Mouse (Mus musculus) telencephalon, adult 2 months (tissue): ENCODE measurements at regions not wholly inside any gene's neighbourhood (a gene's known extent, or its start where the extent isn't known, plus 50 kb on each side); places are given as distances from the start of the nearest gene placed in this dataset.

Experiments used
- DNase-seq: peaks from one replicate; pipeline ENCODE4 v3.0.0-alpha.2; 2011; ENCODE audit warnings: low read depth, low spot score

GRCm38 (mm10) chr14:99712624-99713023, 414.1 kb downstream of the Klf5 start:
- DNase-seq, result peak; percentile 65

GRCm38 (mm10) chr14:99713069-99713830, 414.8 kb downstream of the Klf5 start:
- DNase-seq, result no peak

GRCm38 (mm10) chr14:99733474-99734199, 435.1 kb downstream of the Klf5 start:
- DNase-seq, result peak; percentile 73

DNA sequence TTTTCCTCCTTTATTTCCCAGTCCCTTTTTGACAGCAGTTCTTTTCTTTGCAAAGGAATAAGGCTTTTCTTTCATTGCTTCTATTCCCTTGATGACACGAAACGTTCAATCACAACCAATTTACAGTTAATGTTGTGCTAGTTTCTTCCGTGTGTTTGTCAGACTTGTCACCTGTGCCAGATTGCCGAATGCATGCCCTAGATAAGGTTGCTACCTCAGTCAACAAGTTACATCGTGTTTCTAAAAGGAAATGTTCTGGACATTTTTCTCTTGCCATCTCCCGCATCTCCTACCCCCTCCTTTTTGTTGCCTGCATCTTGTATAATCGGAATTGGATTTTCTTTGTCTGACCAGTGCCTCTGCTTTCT, 435.7 kb downstream of the Klf5 start:
- DNase-seq, result no peak

DNA sequence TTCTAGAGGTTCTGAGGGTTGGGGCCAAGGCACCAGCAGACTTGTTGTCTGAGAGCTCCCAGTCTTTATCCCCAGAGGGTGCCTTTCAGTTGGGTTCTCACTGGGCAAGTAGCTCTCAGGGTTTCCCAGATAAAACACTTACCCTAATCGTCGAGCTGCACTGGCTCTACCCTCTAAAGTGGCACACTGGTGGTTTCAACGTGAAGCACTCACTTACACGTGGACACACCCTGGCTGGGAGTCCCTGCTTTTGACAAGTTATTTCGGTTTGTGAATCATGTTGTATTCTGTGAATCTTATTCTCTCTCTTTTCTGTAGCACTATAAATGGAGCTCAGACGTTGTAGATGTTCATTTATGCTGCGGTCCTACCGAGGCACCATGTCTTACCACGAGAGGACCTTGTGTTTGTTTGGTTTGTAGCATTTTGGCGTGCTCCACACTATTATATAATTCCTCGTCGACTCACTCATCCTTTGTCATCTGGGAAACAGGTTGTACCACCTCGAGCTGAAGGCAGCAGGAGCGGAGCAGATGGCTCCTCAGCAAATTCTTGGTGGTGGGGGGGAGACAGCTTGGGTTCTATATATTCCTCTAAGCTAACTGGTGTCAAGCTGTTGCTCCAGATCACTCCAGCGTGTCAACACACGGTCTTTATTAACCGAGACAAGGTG, 445.3 kb downstream of the Klf5 start:
- peak; percentile 64 for DNase-seq

DNA sequence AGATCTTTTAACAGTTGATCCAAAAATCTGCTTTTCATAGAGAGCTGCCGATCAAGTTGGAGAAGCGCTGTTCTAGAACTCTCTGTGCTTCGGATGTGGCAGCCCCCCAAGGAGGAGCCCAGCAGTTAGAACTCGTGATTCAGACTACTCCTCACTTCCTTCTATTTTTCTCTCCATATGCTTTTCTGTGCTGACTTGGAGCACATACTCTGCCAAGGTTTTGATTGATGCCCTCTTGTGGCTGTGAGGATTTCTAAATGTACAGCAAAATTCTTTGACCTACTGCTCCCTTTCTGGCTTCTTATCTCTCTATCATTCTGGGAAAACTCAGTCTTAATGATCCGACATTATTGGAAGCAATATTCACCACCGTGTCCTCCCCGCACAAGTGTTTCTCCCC, 446.7 kb downstream of the Klf5 start:
- DNase-seq, result no peak

- DNase-seq, result peak; percentile 61
Measured at GRCm38 (mm10) chr14:99748166-99748565, 449.7 kb downstream of the Klf5 start.

GRCm38 (mm10) chr14:99749308-99750305, 451.1 kb downstream of the Klf5 start:
- DNase-seq, result peak; percentile 35

DNA sequence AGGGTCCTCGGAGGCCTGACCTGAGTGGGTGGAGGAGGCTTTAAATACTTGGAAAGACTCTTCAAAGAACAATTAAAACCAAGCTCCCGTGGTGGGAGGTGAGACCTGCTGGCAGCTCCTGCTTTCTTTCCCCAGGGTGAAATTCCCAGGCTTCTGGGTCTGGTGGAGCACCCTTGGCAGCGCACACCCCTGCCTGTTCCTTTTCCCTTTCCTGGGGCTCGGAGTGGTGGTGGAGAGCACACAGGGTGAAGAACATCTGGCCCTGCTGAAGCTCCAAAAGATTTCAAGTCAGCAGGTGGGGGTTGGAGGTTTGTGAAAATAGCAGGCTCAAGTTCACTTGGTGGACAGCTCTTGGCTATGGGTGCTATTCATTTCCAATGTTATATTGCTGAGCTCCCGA, 459.6 kb downstream of the Klf5 start:
- no peak for DNase-seq

- DNase-seq, result no peak
Measured at GRCm38 (mm10) chr14:99763336-99763735, 464.8 kb downstream of the Klf5 start.

GRCm38 (mm10) chr14:99771009-99771408, 472.5 kb downstream of the Klf5 start:
- no peak for DNase-seq

DNA sequence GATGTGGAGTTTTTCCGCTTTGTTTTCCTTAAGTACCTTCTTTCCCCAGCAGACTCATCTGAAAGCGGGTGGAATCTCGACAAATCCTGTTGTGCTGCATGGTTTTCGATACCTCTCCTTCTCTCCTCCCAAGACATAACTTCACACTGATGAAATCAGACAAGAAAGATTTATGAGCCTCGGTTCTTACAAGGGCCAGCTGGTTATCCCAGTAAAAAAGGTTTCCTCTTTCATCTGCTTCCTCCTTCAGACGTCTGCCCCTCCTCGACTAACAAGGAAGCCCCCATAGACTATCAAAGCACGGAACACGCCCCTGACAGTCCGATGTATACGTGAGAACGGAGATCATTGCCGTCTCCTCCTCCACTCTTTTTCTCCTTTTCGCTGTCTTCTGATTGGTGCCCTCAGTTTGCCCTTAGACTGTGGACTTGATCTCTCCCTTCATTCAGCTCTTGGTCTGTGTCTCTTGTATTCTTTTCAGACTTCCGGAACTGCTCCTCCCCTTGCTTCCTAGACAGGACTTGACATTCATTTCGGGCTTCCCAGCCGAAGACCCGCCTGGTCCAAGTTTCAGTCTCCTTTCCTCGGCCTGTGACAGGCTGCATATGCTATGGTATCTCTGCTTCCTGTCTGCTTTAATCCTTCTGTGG, 474.4 kb downstream of the Klf5 start:
- no peak for DNase-seq

GRCm38 (mm10) chr14:99778477-99778876, 480.0 kb downstream of the Klf5 start:
- no peak for DNase-seq

- no peak for DNase-seq
Measured at GRCm38 (mm10) chr14:99778957-99779356, 480.5 kb downstream of the Klf5 start.

DNA sequence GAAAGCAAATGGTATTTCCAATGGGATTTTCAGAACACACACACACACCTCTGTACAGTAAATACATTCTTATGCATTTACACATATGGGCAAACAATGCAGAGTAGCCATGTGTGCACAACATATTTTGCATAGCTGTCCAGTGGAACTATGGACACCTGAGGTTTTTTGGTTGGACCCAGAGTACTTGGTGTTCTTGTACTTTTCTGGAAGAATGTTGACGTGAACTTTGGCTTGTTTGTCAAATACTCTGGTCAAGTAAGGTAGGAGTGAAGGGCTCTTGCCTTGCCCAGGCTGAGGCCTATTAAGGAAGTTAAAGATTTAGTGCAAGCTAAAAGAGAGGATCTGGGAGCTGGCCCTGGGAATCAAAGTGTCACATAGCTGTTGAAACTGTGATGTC, 485.2 kb downstream of the Klf5 start:
- DNase-seq, result no peak

DNA sequence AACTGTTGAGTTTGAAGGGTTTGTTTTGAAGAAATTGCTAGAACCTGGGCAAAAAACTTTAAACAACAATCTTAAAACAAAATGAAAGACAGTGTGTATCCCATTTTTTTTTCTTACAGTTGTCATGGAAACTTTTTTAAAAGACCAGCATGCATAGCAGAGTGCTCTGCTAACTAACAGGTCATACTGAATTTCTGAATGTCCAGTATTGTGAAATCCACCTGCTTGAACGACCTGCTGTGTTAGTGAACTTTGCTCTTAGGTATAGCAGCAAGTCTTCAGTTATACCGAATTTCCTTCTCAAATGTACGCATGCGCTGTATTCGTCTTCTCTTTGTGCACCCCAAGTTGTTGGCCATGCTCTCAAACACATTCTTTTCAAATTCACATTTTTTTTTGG, 486.6 kb downstream of the Klf5 start:
- no peak for DNase-seq

DNA sequence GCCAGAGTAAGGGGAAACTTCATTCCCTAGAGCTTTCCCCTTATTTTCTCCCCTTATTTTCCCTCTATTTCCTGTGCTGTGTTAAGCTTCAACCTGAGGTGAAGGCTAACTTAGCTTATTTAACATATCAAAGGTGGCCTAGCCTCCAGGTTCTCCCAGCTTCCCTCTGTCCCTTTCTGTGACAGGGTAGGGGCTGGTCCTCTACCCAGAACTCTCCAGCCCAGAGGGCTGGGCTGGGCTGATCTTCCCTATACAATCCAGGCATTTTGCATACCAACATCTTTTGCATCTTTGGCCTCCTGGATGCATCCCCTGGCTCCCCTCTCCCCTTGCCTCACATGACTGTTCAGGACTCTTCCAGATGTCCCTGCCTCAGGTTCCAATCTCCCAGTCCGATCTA, 487.9 kb downstream of the Klf5 start:
- no peak for DNase-seq

DNA sequence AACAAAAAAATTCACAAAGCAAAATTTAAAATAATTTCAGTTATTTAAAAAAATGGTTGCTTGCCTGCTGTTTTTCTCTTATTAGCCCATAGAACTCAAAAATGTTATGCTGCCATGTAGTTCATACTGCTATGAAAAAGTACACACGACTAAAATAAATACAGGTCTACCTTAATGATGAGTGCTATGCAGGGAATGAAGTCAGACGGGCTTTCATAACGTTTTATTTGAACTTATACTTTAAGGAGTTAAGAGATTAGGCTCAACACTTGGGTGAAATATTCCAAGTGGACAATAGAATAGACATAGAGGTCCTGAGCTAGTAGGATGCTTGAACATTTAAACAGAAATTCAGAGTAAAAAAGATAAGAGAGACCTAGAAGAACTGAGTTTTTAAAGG, 489.7 kb downstream of the Klf5 start:
- DNase-seq, result no peak

DNA sequence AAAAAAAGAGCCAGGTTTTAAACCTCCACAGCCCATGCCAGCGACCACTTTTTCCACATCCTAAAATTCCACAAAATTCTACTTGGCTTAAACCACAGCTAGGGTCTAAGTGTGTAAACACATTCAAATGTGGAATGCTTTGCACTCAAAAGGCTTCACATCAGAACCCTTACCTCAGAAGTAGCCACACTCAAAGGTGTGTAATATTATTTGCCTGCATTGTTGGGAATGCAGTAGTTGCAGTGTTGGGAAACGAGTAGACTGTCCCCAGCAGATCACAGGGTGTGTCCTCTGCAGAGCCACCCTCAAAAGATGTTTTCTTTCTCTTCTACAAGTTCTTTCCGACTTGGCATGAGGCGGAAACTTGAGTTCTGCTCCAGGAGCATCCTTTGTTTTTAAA, 488.2 kb downstream of the Klf12 start:
- DNase-seq, result no peak

- DNase-seq, result no peak
Measured at GRCm38 (mm10) chr14:99806052-99806451, 478.4 kb downstream of the Klf12 start.

DNA sequence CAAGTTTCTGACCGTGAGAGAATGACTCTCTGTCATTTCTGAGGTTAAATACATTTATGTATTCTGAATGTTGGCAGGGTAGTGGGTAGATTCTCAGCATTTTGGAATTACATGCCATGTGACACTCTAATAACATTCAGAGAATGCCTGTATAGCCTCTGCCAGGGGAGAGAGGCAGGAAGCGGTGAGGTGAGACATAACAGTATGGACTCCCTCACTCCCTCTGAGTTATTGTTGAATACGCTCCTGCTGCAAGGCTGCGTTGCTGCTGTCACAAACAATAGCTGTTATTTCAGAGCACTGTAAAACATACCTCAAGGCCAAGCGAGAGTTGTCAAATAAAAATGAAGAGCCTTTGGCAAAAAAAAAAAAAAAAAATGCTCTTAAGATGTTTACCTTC, 477.9 kb downstream of the Klf12 start:
- DNase-seq, result no peak
